Mouse (Mus musculus) erythroblast, adult 5-6 weeks (primary cell): ENCODE measurements around the gene D5Ertd579e. TPM values are rescaled to one million over a fixed set of nuclear protein-coding genes. Genes with fewer than 3 reads are reported as not detected.
A peak's percentile ranks its signal among the peaks of the same experiment; 100 is the strongest.

Experiments used
- ATAC-seq: replicated peaks from 2 replicates; pipeline ENCODE4 v1.8.0; 2016; ENCODE audit warnings: moderate number of reproducible peaks, mild to moderate bottlenecking, moderate TSS enrichment, inconsistent platforms; ENCODE audit not compliant: poor library complexity, low FRiP score, severe bottlenecking
- total RNA-seq, 2 experiments: library from RNA; stranded (forward) in 1 of 2; stranded (reverse) in 1 of 2; fragments of 150-400 nt in 1 of 2; fragments of 200-764, 138-1000 nt in 1 of 2; gene quantifications; 2 replicates each; pipeline versions ENCODE4 v1.2.3 to v1.2.4; 2015 to 2017; ENCODE audit warnings: low replicate concordance in 2 of 2

Gene D5Ertd579e
- total RNA-seq, 2 experiments from 2014 or later: 122 to 226 TPM

GRCm38 (mm10) chr5:36621058-36621449, 74.8 kb downstream of the D5Ertd579e start:
- ATAC-seq: peak; percentile 69

- peak; percentile 81 for ATAC-seq
These were observed 75.3 kb downstream of the D5Ertd579e start for GRCm38 (mm10) chr5:36620409-36621057.

GRCm38 (mm10) chr5:36618890-36619289, 76.9 kb downstream of the D5Ertd579e start:
- ATAC-seq: no peak

DNA sequence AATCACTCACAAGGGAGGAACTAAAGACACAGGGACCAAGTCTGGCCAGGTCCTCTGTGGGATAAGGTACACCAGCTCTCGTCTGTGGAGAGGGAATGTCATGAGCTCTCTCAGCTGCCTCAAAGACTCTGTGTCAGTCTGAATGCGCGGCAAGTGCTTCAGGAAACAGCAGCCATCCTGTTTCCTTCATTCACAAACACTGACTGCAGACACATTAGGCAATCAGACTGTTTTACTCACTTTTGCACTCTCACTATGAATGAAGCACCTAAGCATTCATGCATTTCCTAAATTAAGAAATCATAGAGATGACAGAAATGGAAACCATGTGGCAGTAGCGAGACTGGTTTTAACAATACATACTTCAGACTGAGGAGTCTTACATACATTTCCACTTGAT, 77.5 kb downstream of the D5Ertd579e start:
- ATAC-seq: no peak

- peak; percentile 78 for ATAC-seq
These were observed 81.7 kb downstream of the D5Ertd579e start for GRCm38 (mm10) chr5:36614124-36614523.

DNA sequence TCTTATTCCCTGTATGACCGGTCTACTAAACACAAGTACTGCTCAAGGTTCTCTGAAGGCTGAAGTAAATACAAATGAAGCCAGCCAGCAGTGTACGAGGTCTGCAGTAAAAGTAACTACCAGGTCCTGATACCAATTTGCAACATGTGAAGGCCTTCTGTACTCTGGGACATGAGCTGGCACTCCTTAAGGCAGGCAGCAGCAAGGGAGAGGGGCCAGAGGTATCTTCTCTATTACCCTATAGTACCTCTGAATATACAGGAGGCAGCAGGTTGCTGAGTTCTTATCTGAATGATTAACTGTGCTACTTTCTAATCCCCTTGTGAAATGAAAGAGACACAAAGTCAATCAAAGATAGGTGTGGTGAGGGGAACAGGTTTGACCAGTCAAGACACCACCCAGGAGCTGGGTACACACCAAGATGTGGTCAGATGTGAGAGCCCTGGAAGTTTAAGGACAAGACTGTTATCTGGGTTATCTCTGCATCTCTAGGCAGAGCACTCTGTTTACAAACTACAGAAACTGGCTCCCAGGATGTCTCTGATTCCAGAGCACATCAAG, 86.8 kb downstream of the D5Ertd579e start:
- no peak for ATAC-seq

DNA sequence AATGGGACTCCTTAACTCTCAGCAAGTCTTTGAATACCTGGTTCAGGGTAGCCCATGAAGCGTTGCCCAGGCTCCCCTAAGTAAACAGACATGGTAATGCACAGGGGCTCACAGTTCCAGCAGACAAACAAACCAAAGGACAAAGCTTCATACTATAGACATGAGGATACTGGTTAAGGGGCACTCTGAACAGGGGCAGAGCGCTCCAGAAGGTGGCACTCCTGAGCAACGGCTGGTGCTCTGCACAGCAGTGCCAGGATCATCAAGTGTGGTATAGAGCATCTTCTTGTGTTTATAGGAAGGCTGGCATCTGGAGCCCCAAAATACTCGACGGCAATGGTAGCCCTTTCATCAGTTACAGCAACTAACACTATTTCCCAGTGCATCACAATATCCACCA, 92.8 kb downstream of the D5Ertd579e start:
- peak; percentile 60 for ATAC-seq

- ATAC-seq: no peak
These were observed 93.8 kb downstream of the D5Ertd579e start for GRCm38 (mm10) chr5:36602028-36602427.

DNA sequence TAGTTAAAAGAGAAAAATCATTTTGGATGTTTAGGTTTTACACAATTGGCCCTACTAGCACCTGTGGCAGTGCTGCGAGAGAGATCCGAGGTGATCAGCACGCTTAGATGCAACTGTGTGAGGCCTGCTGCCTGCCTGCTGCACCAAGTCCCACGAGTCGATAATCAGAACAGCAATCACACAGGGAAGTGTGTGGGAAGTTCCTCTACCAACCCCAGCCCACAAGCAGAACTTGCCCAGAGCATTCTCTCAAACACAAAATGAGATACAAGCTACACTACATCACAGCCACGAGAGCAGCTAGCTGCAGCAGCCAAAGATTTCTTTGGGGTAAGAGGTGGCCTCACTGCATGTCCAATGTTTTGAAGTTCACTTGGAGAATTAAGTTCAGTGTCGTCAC, 94.3 kb downstream of the D5Ertd579e start:
- ATAC-seq: no peak

DNA sequence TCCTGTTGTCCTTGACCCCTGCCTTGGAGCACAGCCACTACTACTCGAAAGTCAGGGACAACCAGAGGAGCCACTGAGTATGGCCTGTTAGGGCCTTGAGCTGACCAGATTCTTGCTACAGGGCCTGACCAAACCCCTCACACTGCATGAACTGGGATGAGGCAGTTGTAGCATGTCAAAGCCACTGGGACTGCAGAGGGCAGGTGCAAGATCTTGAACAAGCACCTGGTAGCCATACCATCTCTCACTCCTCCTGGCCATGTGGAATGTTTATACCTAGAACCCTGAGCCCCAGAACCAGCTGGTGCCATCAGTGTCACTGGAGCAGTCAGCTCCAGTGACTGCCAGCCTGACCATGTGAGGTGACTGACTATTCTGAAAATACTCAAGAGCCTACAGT, 96.9 kb downstream of the D5Ertd579e start:
- no peak for ATAC-seq

- peak; percentile 42 for ATAC-seq
These were observed 98.2 kb downstream of the D5Ertd579e start for GRCm38 (mm10) chr5:36597653-36598052.

GRCm38 (mm10) chr5:36596225-36596624, 99.6 kb downstream of the D5Ertd579e start:
- ATAC-seq: no peak

- no peak for ATAC-seq
These were observed 100.7 kb downstream of the D5Ertd579e start for GRCm38 (mm10) chr5:36595115-36595514.

DNA sequence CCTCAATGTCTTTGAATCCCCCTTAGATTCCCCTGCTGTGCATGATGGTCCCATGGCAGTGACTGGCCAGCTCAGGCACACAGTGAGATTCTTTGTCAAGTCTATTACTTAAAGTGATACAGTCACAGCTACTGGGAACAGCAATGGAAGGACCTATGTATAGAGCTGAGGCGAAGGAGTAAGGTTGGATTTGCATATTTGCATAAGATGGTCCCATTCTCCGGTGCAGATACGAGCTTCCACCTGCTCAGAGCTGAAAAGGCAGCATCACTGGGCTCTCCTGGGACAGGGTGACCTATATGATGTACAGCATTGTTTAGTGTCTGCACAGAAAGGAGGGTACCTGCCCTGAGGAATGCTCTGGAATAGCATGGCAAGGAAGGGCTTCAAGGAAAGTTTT, 101.5 kb downstream of the D5Ertd579e start:
- no peak for ATAC-seq

DNA sequence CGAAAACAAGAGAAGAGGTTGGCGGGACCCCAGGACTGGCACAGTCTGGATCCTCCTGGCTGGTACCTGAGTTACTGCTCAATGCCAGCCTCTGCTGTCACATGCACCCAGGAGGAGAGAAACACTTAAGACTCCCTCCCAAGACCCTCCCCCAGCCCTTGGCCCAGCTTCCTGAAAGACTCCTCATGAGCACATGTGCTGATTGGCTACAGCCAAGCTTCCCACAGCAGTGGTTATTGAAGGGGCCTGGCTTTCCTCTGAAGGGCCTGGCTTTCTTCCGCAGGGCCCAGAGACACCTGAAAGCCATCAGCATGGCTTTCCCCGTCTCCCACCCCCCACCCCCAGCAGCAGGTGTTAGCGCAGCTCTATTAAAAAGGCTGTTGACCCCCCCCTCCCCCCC, 102.6 kb downstream of the D5Ertd579e start, which contains the start of gene Tbc1d14:
Gene Tbc1d14, minus strand, starts transcription at position 101 of the 400 bp plus-strand sequence.
- no peak for ATAC-seq

DNA sequence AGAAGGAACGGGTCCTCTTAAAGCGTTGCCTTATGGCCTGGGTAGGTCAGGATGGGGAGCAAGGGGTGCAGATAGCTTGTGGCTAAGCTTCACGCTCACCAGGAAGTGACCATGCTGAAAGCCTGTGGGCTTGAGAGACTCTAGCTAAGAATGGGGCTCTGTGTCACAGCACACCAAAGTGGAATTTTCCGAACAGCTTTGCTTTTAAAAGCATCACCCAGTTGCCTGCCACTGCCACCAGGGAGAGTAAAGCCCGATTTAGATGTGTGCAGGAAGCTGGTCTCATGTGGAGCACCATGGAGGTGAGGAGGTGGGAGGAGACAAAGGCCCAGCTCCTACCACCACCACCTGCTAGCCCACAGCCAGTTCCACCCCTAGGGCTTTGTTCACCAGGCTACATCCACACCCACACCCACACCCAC, 105.3 kb downstream of the D5Ertd579e start:
- ATAC-seq: no peak

DNA sequence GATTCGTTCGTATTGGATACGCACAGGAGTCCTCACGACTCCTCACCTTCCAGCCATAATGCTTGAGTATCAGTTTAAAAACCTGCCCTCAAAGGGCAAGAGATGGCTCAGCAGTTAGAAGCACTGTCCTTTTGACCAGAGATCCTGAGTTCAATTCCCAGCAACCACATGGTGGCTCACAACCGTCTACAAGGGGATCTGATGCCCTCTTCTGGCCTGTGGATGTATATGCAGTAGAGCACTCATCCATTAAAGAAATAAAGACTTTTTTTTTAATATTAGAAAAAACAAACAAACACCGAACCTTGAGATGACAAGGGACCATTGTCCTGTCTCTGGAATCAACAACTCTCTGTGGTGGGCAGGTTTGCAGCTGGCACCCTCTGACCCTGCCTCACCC, 111.5 kb downstream of the D5Ertd579e start:
- no peak for ATAC-seq

GRCm38 (mm10) chr5:36581924-36582642, 113.7 kb downstream of the D5Ertd579e start:
- peak; percentile 92 for ATAC-seq

DNA sequence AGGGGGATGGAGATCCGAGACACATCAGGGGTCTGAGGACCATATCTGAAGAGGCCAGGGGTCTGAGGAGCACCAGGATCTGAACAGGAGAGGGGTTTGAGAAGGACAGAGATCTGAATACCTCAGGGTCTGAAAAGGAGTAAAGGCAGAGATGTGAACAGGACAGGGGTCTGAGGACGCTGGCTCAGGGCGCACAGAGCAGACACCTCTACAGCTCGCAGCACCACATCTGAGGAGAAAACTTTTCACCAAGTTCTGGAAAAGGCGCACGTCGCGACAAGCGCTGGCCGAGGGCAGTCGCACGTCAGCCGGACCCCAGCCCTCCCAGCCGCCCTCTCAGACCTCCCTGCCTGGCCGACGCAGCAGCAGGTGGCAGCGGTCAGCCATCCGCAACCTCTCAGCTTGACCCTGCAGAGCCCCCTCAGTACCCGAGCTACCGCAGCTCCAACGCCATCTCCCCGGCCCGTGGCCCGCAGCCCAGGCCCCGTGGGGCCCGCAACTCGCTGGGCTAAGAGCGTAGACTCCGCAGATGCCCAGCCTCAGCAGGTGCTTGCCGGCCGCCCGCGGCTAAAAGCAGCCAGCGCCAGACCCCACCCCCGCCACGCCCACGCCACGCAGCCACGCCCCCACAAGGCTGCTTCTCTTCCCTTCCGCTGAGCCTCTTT, 114.4 kb downstream of the D5Ertd579e start:
- ATAC-seq: no peak

DNA sequence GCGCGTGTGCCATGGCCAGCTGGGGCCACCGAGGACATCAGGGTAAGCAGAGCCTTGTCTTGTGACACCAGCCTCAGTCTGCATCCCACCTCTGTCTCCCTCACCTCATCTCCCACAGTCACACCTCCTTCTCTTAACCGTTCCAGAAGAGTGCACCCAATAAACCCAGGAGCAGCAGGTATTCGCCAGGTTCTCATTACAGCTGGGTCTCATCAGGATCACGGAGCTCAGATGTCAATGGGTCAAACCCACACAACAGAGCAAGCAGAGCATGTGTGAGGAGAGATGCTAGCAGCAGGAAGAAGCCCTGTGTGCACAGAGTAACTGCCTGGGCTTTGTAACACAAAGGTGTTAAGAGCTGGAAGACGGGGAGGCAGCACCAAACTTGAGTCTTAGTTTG, 115.9 kb downstream of the D5Ertd579e start:
- no peak for ATAC-seq

GRCm38 (mm10) chr5:36578982-36579381, 116.8 kb downstream of the D5Ertd579e start:
- no peak for ATAC-seq
